Mouse (Mus musculus): ENCODE data around the gene Tmem247. TPM values are rescaled to one million over a fixed set of nuclear protein-coding genes. Genes with fewer than 3 reads are reported as not detected.

Gene Tmem247
- polyA plus RNA-seq, 1 experiment from 2014 or later, result not detected

GRCm38 (mm10) chr17:86905297-86906135 is 11.6 kb upstream of the Tmem247 start:
- H3K9me3 ChIP-seq (ENCODE audit: low read depth, low read length), result no peaks in the 10 kb centered on the region
- 14% methylated on average over 19 of the region's 19 CpGs for WGBS
- DNase-seq (peak; percentile 81), ATAC-seq (ENCODE audit: insufficient read depth) (peak; percentile 67)
- H3K4me3 ChIP-seq (ENCODE audit: low read depth, low read length), result no peak overlapping the region
- H3K36me3 ChIP-seq (ENCODE audit: insufficient read depth), result no peaks in the 10 kb centered on the region
- TF ChIP-seq CTCF (IDR thresholded peaks at IDR 0.05; ENCODE audit: low read depth), result peak; percentile 65
- no peaks in the 10 kb centered on the region for H3K27me3 ChIP-seq (ENCODE audit: insufficient read depth, low read length)
- H3K4me2 ChIP-seq, result peak overlapping the region; percentile 25; the same call in 1 of the 2 replicates
- peak overlapping the region; percentile 39 for H3K27ac ChIP-seq (ENCODE audit: low read depth)
- no peaks in the 10 kb centered on the region for H3K4me1 ChIP-seq (ENCODE audit: insufficient read depth)
- no peak overlapping the region for H3K9ac ChIP-seq

- 5% methylated on average over 9 of the region's 9 CpGs for WGBS
- no peak overlapping the region for H3K9ac ChIP-seq
- TF ChIP-seq CTCF (IDR thresholded peaks at IDR 0.05; ENCODE audit: low read depth), result peak; percentile 94
- no peak overlapping the region for H3K4me3 ChIP-seq (ENCODE audit: low read depth, low read length)
- no peaks in the 10 kb centered on the region for H3K9me3 ChIP-seq (ENCODE audit: low read depth, low read length)
- no peaks in the 10 kb centered on the region for H3K4me1 ChIP-seq (ENCODE audit: insufficient read depth)
- no peaks in the 10 kb centered on the region for H3K36me3 ChIP-seq (ENCODE audit: insufficient read depth)
- 0 out of 2 replicates have a peak overlapping the region, but pooled peaks have one; percentile 25 for H3K4me2 ChIP-seq
- H3K27ac ChIP-seq (ENCODE audit: low read depth), result peak overlapping the region; percentile 39; the same call in 1 of the 2 replicates
- H3K27me3 ChIP-seq (ENCODE audit: insufficient read depth, low read length), result no peaks in the 10 kb centered on the region
- DNase-seq, result peak; percentile 96
- no peak for ATAC-seq (ENCODE audit: insufficient read depth)
Observed at GRCm38 (mm10) chr17:86906136-86906461, 11.0 kb upstream of the Tmem247 start.

- TF ChIP-seq CTCF (IDR thresholded peaks at IDR 0.05; ENCODE audit: low read depth), result peak; percentile 46
- H3K36me3 ChIP-seq (ENCODE audit: insufficient read depth), result no peaks in the 10 kb centered on the region
- H3K4me2 ChIP-seq, result no peak overlapping the region
- no peak overlapping the region for H3K27ac ChIP-seq (ENCODE audit: low read depth)
- no peaks in the 10 kb centered on the region for H3K27me3 ChIP-seq (ENCODE audit: insufficient read depth, low read length)
- no peak for ATAC-seq (ENCODE audit: insufficient read depth)
- DNase-seq, result peak; percentile 35
- H3K9me3 ChIP-seq (ENCODE audit: low read depth, low read length), result no peaks in the 10 kb centered on the region
- WGBS, result 19% methylated on average over 6 of the region's 6 CpGs
- no peak overlapping the region for H3K4me3 ChIP-seq (ENCODE audit: low read depth, low read length)
- H3K9ac ChIP-seq, result no peak overlapping the region
- H3K4me1 ChIP-seq (ENCODE audit: insufficient read depth), result no peaks in the 10 kb centered on the region
Observed at GRCm38 (mm10) chr17:86906601-86907000, 10.5 kb upstream of the Tmem247 start.

- Histone ChIP-seq H3K27me3 (ENCODE audit: insufficient read depth, low read length) (no peaks in the 10 kb centered on the region), H3K4me1 (ENCODE audit: insufficient read depth) (no peaks in the 10 kb centered on the region), H3K27ac (ENCODE audit: low read depth) (no peak overlapping the region), H3K4me2 (no peak overlapping the region), H3K9me3 (ENCODE audit: low read depth, low read length) (no peaks in the 10 kb centered on the region), H3K36me3 (ENCODE audit: insufficient read depth) (no peaks in the 10 kb centered on the region), H3K4me3 (ENCODE audit: low read depth, low read length) (no peak overlapping the region), H3K9ac (no peak overlapping the region)
- DNase-seq, result no peak
- no peak for ATAC-seq (ENCODE audit: insufficient read depth)
- TF ChIP-seq CTCF (IDR thresholded peaks at IDR 0.05; ENCODE audit: low read depth), result no peak
- 80% methylated on average over 3 of the region's 3 CpGs for WGBS
Observed at GRCm38 (mm10) chr17:86907092-86907491, 10.1 kb upstream of the Tmem247 start.

- WGBS, result 47% methylated on average over 8 of the region's 8 CpGs
- TF ChIP-seq CTCF (IDR thresholded peaks at IDR 0.05; ENCODE audit: low read depth), result no peak
Observed at GRCm38 (mm10) chr17:86908316-86908715, 8.8 kb upstream of the Tmem247 start.

GRCm38 (mm10) chr17:86909733-86910495 is 7.2 kb upstream of the Tmem247 start:
- Histone ChIP-seq H3K36me3 (ENCODE audit: insufficient read depth) (no peaks in the 10 kb centered on the region), H3K9me3 (ENCODE audit: low read depth, low read length) (no peaks in the 10 kb centered on the region), H3K27me3 (ENCODE audit: insufficient read depth, low read length) (no peaks in the 10 kb centered on the region), H3K4me1 (ENCODE audit: insufficient read depth) (no peaks in the 10 kb centered on the region), H3K4me2 (no peak overlapping the region), H3K27ac (ENCODE audit: low read depth) (no peak overlapping the region), H3K9ac (no peak overlapping the region), H3K4me3 (ENCODE audit: low read depth, low read length) (no peak overlapping the region)
- DNase-seq, result peak; percentile 75
- no peak for ATAC-seq (ENCODE audit: insufficient read depth)
- TF ChIP-seq CTCF (IDR thresholded peaks at IDR 0.05; ENCODE audit: low read depth), result peak; percentile 76
- 64% methylated on average over 14 of the region's 14 CpGs for WGBS

More at GRCm38 (mm10) chr17:86908316-86908715, 8.8 kb upstream of the Tmem247 start:
- no peaks in the 10 kb centered on the region for H3K9me3 ChIP-seq (ENCODE audit: low read depth, low read length)
- H3K9ac ChIP-seq, result no peak overlapping the region
- DNase-seq (no peak), ATAC-seq (ENCODE audit: insufficient read depth) (no peak)
- H3K4me3 ChIP-seq (ENCODE audit: low read depth, low read length), result no peak overlapping the region
- no peak overlapping the region for H3K4me2 ChIP-seq
- no peaks in the 10 kb centered on the region for H3K27me3 ChIP-seq (ENCODE audit: insufficient read depth, low read length)
- no peaks in the 10 kb centered on the region for H3K36me3 ChIP-seq (ENCODE audit: insufficient read depth)
- no peak overlapping the region for H3K27ac ChIP-seq (ENCODE audit: low read depth)
- H3K4me1 ChIP-seq (ENCODE audit: insufficient read depth), result no peaks in the 10 kb centered on the region

GRCm38 (mm10) chr17:86911261-86911660 is 5.9 kb upstream of the Tmem247 start:
- no peak overlapping the region for H3K4me3 ChIP-seq (ENCODE audit: low read depth, low read length)
- H3K9me3 ChIP-seq (ENCODE audit: low read depth, low read length), result no peaks in the 10 kb centered on the region
- ATAC-seq (ENCODE audit: insufficient read depth) (no peak), DNase-seq (no peak)
- WGBS, result 53% methylated on average over 5 of the region's 5 CpGs
- no peak overlapping the region for H3K27ac ChIP-seq (ENCODE audit: low read depth)
- H3K27me3 ChIP-seq (ENCODE audit: insufficient read depth, low read length), result no peaks in the 10 kb centered on the region
- no peaks in the 10 kb centered on the region for H3K36me3 ChIP-seq (ENCODE audit: insufficient read depth)
- no peak overlapping the region for H3K9ac ChIP-seq
- H3K4me1 ChIP-seq (ENCODE audit: insufficient read depth), result no peaks in the 10 kb centered on the region
- H3K4me2 ChIP-seq, result no peak overlapping the region
- no peak for TF ChIP-seq CTCF (IDR thresholded peaks at IDR 0.05; ENCODE audit: low read depth)

Data from lung, embryonic 14.5 days (tissue).